Mouse (Mus musculus) kidney, postnatal 10 days (tissue): ENCODE data around the gene Gm6763.
A peak's percentile ranks its signal among the peaks of the same experiment; 100 is the strongest.
"Not testable (repeated sequence)": the region's sequence is repeated elsewhere in the genome, so short reads cannot be mapped to it uniquely, and the experiment has no call there.

Source experiments
- DNase-seq: peaks from one replicate; pipeline ENCODE4 v3.0.0; 2021; ENCODE audit warnings: mixed read lengths

Gm6763 gene

GRCm38 (mm10) chr10:104151197-104151596 lies at the start of gene Gm6763:
Gene Gm6763, plus strand, starts transcription at chr10:104151497.
- not testable (repeated sequence) for DNase-seq

GRCm38 (mm10) chr10:104110044-104110443 lies 41.3 kb upstream of the Gm6763 start:
- DNase-seq: peak; percentile 6

- DNase-seq: no peak
These were observed 33.0 kb upstream of the Gm6763 start for GRCm38 (mm10) chr10:104118312-104118711.

- DNase-seq: not testable (repeated sequence)
These were observed 8.6 kb upstream of the Gm6763 start, which contains the start of gene Gm21293 for GRCm38 (mm10) chr10:104142687-104143086. Gene Gm21293, plus strand, starts transcription at chr10:104142987.

GRCm38 (mm10) chr10:104159706-104160105 lies 8.4 kb downstream of the Gm6763 start, which contains the start of gene Gm8764:
Gene Gm8764, plus strand, starts transcription at chr10:104160006.
- not testable (repeated sequence) for DNase-seq

GRCm38 (mm10) chr10:104168215-104168614 lies 16.9 kb downstream of the Gm6763 start, which contains the start of gene Gm21304:
Gene Gm21304, plus strand, starts transcription at chr10:104168515.
- not testable (repeated sequence) for DNase-seq

- DNase-seq: not testable (repeated sequence)
These were observed 25.4 kb downstream of the Gm6763 start, which contains the start of gene Gm21312 for GRCm38 (mm10) chr10:104176724-104177123. Gene Gm21312, plus strand, starts transcription at chr10:104177024.

GRCm38 (mm10) chr10:104185233-104185632 lies 33.9 kb downstream of the Gm6763 start, which contains the start of gene Gm20765:
Gene Gm20765, plus strand, starts transcription at chr10:104185533.
- DNase-seq: not testable (repeated sequence)

GRCm38 (mm10) chr10:104193742-104194141 lies 42.4 kb downstream of the Gm6763 start, which contains the start of gene Gm4340:
Gene Gm4340, plus strand, starts transcription at chr10:104194042.
- DNase-seq: not testable (repeated sequence)
